Mouse (Mus musculus) CD4-positive, CD25-positive, alpha-beta regulatory T cell, adult 2 months (primary cell): ENCODE results near the gene Ppp2r3d.

Source experiments
- DNase-seq: peaks from one replicate; pipeline ENCODE4 v3.0.0-alpha.2; 2012; ENCODE audit warnings: low read depth, low spot score

The Ppp2r3d gene

GRCm38 (mm10) chr9:124411553-124411952 lies 65.1 kb downstream of the Ppp2r3d start:
- DNase-seq = no peak

- DNase-seq = no peak
These were observed 68.1 kb downstream of the Ppp2r3d start for GRCm38 (mm10) chr9:124408564-124408963.
